Mouse (Mus musculus) kidney, adult 10 weeks (tissue): Measurements from ENCODE around the gene Gm15107. TPM values are rescaled to one million over a fixed set of nuclear protein-coding genes. Genes with fewer than 3 reads are reported as not detected.

Source experiments
- polyA plus RNA-seq: library from polyadenylated mRNA; stranded (reverse); fragments of 350-450 nt; fragmentation: Illumina TruSeq; extraction: RNeasy Lipid Tissue Mini Kit (QIAGEN cat#74804); gene quantifications from one replicate; pipeline ENCODE4 v1.2.3, GENCODE M21; 2014; ENCODE audit warnings: low read depth, low replicate concordance

The Gm15107 gene
- not detected for polyA plus RNA-seq

DNA sequence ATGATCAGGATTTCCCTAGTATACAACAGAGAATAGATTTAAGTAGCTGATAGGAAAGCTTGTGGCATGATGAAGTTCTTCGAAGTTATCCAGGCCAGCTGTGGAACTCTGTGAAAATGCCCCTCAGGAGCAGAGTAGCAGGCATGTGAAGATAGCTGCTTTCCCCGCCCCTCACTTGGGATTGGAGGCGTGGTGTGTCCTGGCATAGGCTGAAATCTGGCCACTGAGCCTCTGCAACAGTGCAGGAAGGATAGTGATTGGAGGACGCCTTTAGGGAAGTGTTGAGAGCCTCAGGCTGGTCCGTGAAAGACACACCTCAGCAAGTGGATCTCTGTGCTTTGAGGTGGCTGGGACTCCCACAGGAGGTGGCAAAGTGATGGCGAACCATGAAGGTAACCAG, at the start of gene Gm15107:
TSS of gene Gm15107 (plus strand) at position 301 of the 400 bp plus-strand sequence.

Other genes starting within 250 kb of the Gm15107 start
- gene Gm15080, start 187.7 kb upstream of the Gm15107 start, polyA plus RNA-seq, result not detected